Mouse (Mus musculus) frontal cortex, postnatal 14 days (tissue): ENCODE data around the gene Gm15557.
"Not testable (repeated sequence)": the region's sequence is repeated elsewhere in the genome, so short reads cannot be mapped to it uniquely, and the experiment has no call there.

Experiments used
- DNase-seq, 2 experiments: peaks; one replicate each; pipeline ENCODE4 v3.0.0; 2022; ENCODE audit warnings: low spot score in 2 of 2

Gm15557 gene

GRCm38 (mm10) chr2:155940681-155941080, at the start of gene Gm15557:
Gm15557 (plus strand) TSS chr2:155940728.
- DNase-seq: no peak

- DNase-seq: no peak
Measured at GRCm38 (mm10) chr2:155894307-155895045, 46.1 kb upstream of the Gm15557 start.

GRCm38 (mm10) chr2:155895046-155895735, 45.3 kb upstream of the Gm15557 start:
- no peak for DNase-seq

- DNase-seq: no peak
Measured at GRCm38 (mm10) chr2:155902989-155903631, 37.4 kb upstream of the Gm15557 start.

GRCm38 (mm10) chr2:155903632-155904008, 36.9 kb upstream of the Gm15557 start:
- DNase-seq: no peak

- DNase-seq: no peak
Measured at GRCm38 (mm10) chr2:155914684-155915083, 25.8 kb upstream of the Gm15557 start.

- no peak for DNase-seq
Measured at GRCm38 (mm10) chr2:155923143-155923542, 17.4 kb upstream of the Gm15557 start.

GRCm38 (mm10) chr2:155925213-155925612, 15.3 kb upstream of the Gm15557 start:
- not testable (repeated sequence) for DNase-seq

GRCm38 (mm10) chr2:155928711-155929345, 11.7 kb upstream of the Gm15557 start:
- no peak for DNase-seq

- DNase-seq: peak; percentile 93
Measured at GRCm38 (mm10) chr2:155929531-155930442, 10.7 kb upstream of the Gm15557 start, which contains the start of gene Uqcc1. Uqcc1 (minus strand) TSS chr2:155930310.

GRCm38 (mm10) chr2:155939897-155940529, 515 bp upstream of the Gm15557 start:
- no peak for DNase-seq

- no peak for DNase-seq
Measured at GRCm38 (mm10) chr2:155941697-155942442, 1.3 kb downstream of the Gm15557 start.

GRCm38 (mm10) chr2:155943463-155943862, 2.9 kb downstream of the Gm15557 start:
- DNase-seq: no peak

GRCm38 (mm10) chr2:155944685-155945084, 4.2 kb downstream of the Gm15557 start:
- DNase-seq: no peak

GRCm38 (mm10) chr2:155945124-155945523, 4.6 kb downstream of the Gm15557 start, which contains the start of gene Gdf5:
Gdf5 (minus strand) TSS chr2:155945367.
- DNase-seq: peak; percentile 29 to 31

- DNase-seq: no peak
Measured at GRCm38 (mm10) chr2:155945580-155945979, 5.1 kb downstream of the Gm15557 start.

- DNase-seq: peak; percentile 34 to 70
Measured at GRCm38 (mm10) chr2:155946069-155946468, 5.5 kb downstream of the Gm15557 start.

- DNase-seq: no peak
Measured at GRCm38 (mm10) chr2:155946499-155946898, 6.0 kb downstream of the Gm15557 start.

- no peak for DNase-seq
Measured at GRCm38 (mm10) chr2:155947390-155948002, 7.0 kb downstream of the Gm15557 start.
